Mouse (Mus musculus): ENCODE results near the gene Btbd9.
"Not testable (repeated sequence)": the region's sequence is repeated elsewhere in the genome, so short reads cannot be mapped to it uniquely, and the experiment has no call there.

DNA sequence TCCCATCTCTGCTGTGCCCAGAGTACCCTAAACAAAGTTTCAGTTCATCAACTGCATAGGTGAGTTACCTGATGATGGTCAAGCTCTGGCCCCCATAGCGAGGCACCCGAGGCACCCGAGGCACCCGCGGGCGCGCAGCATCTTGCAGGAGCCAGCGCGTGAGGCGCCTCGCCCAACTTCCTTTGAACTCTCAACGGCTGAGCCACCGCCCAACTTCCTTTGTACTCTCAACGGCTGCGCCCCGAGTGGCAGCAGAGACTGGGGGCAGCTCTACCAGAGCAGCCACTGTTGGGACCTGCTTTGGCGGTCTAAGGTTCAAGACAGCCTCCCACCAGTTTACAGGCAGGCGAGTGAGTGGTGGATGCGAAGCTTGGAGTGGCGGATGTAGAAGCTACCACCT is 47.8 kb upstream of the Btbd9 start, which contains the start of gene Dnah8:
- not testable (repeated sequence) for TF ChIP-seq POLR2A (IDR thresholded peaks at IDR 0.05; ENCODE audit: low read depth, low read length); CTCF (conservative IDR thresholded peaks at IDR 0.05; ENCODE audit: insufficient read depth, insufficient read length, low read depth, low read length)
